Mouse (Mus musculus): ENCODE data around the gene Cdan1. TPM values are rescaled to one million over a fixed set of nuclear protein-coding genes. Genes with fewer than 3 reads are reported as not detected.

Cdan1 gene
- polyA plus RNA-seq, 1 experiment, result 19.7 TPM

DNA sequence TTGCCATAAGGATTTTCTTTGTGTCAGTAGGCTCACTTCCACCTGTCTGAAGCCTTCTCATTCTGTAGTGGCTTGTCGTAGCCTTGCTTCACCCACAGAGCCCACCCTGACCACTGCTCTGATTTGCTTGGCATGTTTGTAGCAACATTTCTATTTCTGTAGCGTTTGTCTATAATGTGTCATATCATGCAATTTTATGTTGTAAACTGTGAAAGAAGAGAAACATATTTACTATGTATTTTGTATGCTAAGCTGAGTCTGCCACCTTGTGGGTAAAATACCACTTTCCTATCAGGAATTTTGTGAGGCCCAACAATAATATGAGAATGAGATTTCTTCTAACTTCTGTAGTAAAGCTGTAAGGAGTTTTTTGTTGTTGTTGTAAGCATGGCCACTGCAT is 179.7 kb downstream of the Cdan1 start:
- no peaks in the 10 kb centered on the region for H3K4me1 ChIP-seq (ENCODE audit: control insufficient read depth, insufficient read depth, low read length)
- TF ChIP-seq EP300 (IDR thresholded peaks at IDR 0.05; ENCODE audit: insufficient read depth, low read depth, low read length), result no peak
- TF ChIP-seq CTCF (IDR thresholded peaks at IDR 0.05; ENCODE audit: low read depth, low read length), result no peak
- TF ChIP-seq POLR2A (IDR thresholded peaks at IDR 0.05; ENCODE audit: insufficient read depth, low read length), result no peak
- no peaks in the 10 kb centered on the region for H3K36me3 ChIP-seq (ENCODE audit: control insufficient read depth, insufficient read depth, low read length, poor library complexity, severe bottlenecking)
- no peaks in the 10 kb centered on the region for H3K9me3 ChIP-seq (replicated peaks; ENCODE audit: control insufficient read depth, insufficient read depth, low read length, poor library complexity, severe bottlenecking)
- no peak overlapping the region for H3K27ac ChIP-seq (ENCODE audit: insufficient read depth, low read length)
- no peak overlapping the region for H3K9ac ChIP-seq (ENCODE audit: low read depth, poor library complexity, severe bottlenecking)
- no peaks in the 10 kb centered on the region for H3K27me3 ChIP-seq (ENCODE audit: control insufficient read depth, insufficient read depth, low read length, poor library complexity, severe bottlenecking)
- H3K4me3 ChIP-seq (ENCODE audit: low read depth, low read length), result no peak overlapping the region

GRCm38 (mm10) chr2:120667446-120667845 is 182.5 kb downstream of the Cdan1 start:
- H3K27me3 ChIP-seq (ENCODE audit: control insufficient read depth, insufficient read depth, low read length, poor library complexity, severe bottlenecking), result no peaks in the 10 kb centered on the region
- H3K9ac ChIP-seq (ENCODE audit: low read depth, poor library complexity, severe bottlenecking), result no peak overlapping the region
- H3K36me3 ChIP-seq (ENCODE audit: control insufficient read depth, insufficient read depth, low read length, poor library complexity, severe bottlenecking), result no peaks in the 10 kb centered on the region
- TF ChIP-seq POLR2A (IDR thresholded peaks at IDR 0.05; ENCODE audit: insufficient read depth, low read length) (no peak), EP300 (IDR thresholded peaks at IDR 0.05; ENCODE audit: insufficient read depth, low read depth, low read length) (no peak), CTCF (IDR thresholded peaks at IDR 0.05; ENCODE audit: low read depth, low read length) (no peak)
- H3K27ac ChIP-seq (ENCODE audit: insufficient read depth, low read length), result no peak overlapping the region
- no peaks in the 10 kb centered on the region for H3K4me1 ChIP-seq (ENCODE audit: control insufficient read depth, insufficient read depth, low read length)
- H3K9me3 ChIP-seq (replicated peaks; ENCODE audit: control insufficient read depth, insufficient read depth, low read length, poor library complexity, severe bottlenecking), result no peaks in the 10 kb centered on the region
- no peak overlapping the region for H3K4me3 ChIP-seq (ENCODE audit: low read depth, low read length)

Other genes starting within 250 kb of the Cdan1 start
- 34.3 and 34.5 TPM in 2 replicates for gene Haus2, start 240.7 kb downstream of the Cdan1 start, polyA plus RNA-seq (2011; ENCODE audit: insufficient read depth, insufficient read length, low read depth, missing spikeins)
- gene Lrrc57, start 240.6 kb downstream of the Cdan1 start, polyA plus RNA-seq (2011; ENCODE audit: insufficient read depth, insufficient read length, low read depth, missing spikeins), result 17.2 and 18.7 TPM in 2 replicates
- gene Stard9, start 221.0 kb downstream of the Cdan1 start, polyA plus RNA-seq (2011; ENCODE audit: insufficient read depth, insufficient read length, low read depth, missing spikeins), result 4.0 and 4.4 TPM in 2 replicates
- 10.7 and 13.0 TPM in 2 replicates for gene Ttbk2, start 476 bp upstream of the Cdan1 start, polyA plus RNA-seq (2011; ENCODE audit: insufficient read depth, insufficient read length, low read depth, missing spikeins)
- gene Ubr1, start 120.6 kb upstream of the Cdan1 start, polyA plus RNA-seq (2011; ENCODE audit: insufficient read depth, insufficient read length, low read depth, missing spikeins), result 29.5 and 30.6 TPM in 2 replicates
- 4.0 and 9.5 TPM in 2 replicates for gene Tmem62, start 126.9 kb upstream of the Cdan1 start, polyA plus RNA-seq (2011; ENCODE audit: insufficient read depth, insufficient read length, low read depth, missing spikeins)
- 30.9 and 33.9 TPM in 2 replicates for gene Ccndbp1, start 158.3 kb upstream of the Cdan1 start, polyA plus RNA-seq (2011; ENCODE audit: insufficient read depth, insufficient read length, low read depth, missing spikeins)
- gene Epb42, start 186.9 kb upstream of the Cdan1 start, polyA plus RNA-seq (2011; ENCODE audit: insufficient read depth, insufficient read length, low read depth, missing spikeins), result not detected in 2 replicates
- not detected in 2 replicates for gene Tgm5, start 235.7 kb upstream of the Cdan1 start, polyA plus RNA-seq (2011; ENCODE audit: insufficient read depth, insufficient read length, low read depth, missing spikeins)